Mouse (Mus musculus) neural tube, embryonic 12.5 days (tissue): ENCODE measurements at regions not wholly inside any gene's neighbourhood (a gene's known extent, or its start where the extent isn't known, plus 50 kb on each side); places are given as distances from the start of the nearest gene placed in this dataset.

Experiments used
- ATAC-seq: fragments of 200-750 bp; cut with Nextera tagmentation; 2 replicates; pipeline ENCODE4 v1.8.0; 2017; ENCODE audit warnings: low read depth, mild to moderate bottlenecking, moderate TSS enrichment, moderate library complexity; ENCODE audit not compliant: low FRiP score
- H3K27ac ChIP-seq: fragments of 300-500 bp; sonication (generic); 2 replicates; pipeline ENCODE4 v1.5.1; 2016
- H3K27me3 ChIP-seq: fragments of 300-500 bp; sonication (generic); replicated peaks from 2 replicates; pipeline ENCODE4 v1.6.1; 2016; ENCODE audit warnings: mild to moderate bottlenecking
- H3K36me3 ChIP-seq: fragments of 300-500 bp; sonication (generic); 2 replicates; pipeline ENCODE4 v1.6.1; 2016; ENCODE audit warnings: mild to moderate bottlenecking
- H3K4me1 ChIP-seq: fragments of 300-500 bp; sonication (generic); 2 replicates; pipeline ENCODE4 v1.6.1; 2016
- H3K4me2 ChIP-seq: fragments of 300-500 bp; sonication (generic); replicated peaks from 2 replicates; pipeline ENCODE4 v1.6.1; 2016; ENCODE audit warnings: mild to moderate bottlenecking
- H3K4me3 ChIP-seq: fragments of 300-500 bp; sonication (generic); 2 replicates; pipeline ENCODE4 v1.5.1; 2016
- H3K9ac ChIP-seq: fragments of 300-500 bp; sonication (generic); 2 replicates; pipeline ENCODE4 v1.6.1; 2016; ENCODE audit warnings: mild to moderate bottlenecking
- H3K9me3 ChIP-seq: fragments of 300-500 bp; sonication (generic); 2 replicates; pipeline ENCODE4 v1.6.1; 2016; ENCODE audit warnings: mild to moderate bottlenecking
- WGBS: fragments of 180-500 bp; shearing (Covaris S2); methylation state at CpG from one replicate; pipeline ENCODE4 v1.1.7; 2016; 5-methylcytosine and 5-hydroxymethylcytosine counted together

GRCm38 (mm10) chr13:28604016-28604415 is 346.7 kb downstream of the Gm11361 start:
- 0 out of 2 replicates have a peak, but pooled peaks cover 5% of the 10 kb centered on the region for H3K4me1 ChIP-seq
- WGBS = 72% methylated on average over 6 of the region's 6 CpGs
- ATAC-seq = no peak
- H3K27me3 ChIP-seq = no peaks in the 10 kb centered on the region
- no peak overlapping the region for H3K4me3 ChIP-seq
- no peak overlapping the region for H3K27ac ChIP-seq
- no peak overlapping the region for H3K4me2 ChIP-seq
- H3K9ac ChIP-seq = no peak overlapping the region
- no peaks in the 10 kb centered on the region for H3K36me3 ChIP-seq
- no peaks in the 10 kb centered on the region for H3K9me3 ChIP-seq

- 0 out of 2 replicates have a peak, but pooled peaks cover 5% of the 10 kb centered on the region for H3K4me1 ChIP-seq
- WGBS = 77% methylated on average over 5 of the region's 5 CpGs
- H3K27ac ChIP-seq = no peak overlapping the region
- no peak overlapping the region for H3K9ac ChIP-seq
- H3K36me3 ChIP-seq = no peaks in the 10 kb centered on the region
- H3K4me3 ChIP-seq = no peak overlapping the region
- no peak overlapping the region for H3K4me2 ChIP-seq
- no peaks in the 10 kb centered on the region for H3K27me3 ChIP-seq
- no peak for ATAC-seq
- H3K9me3 ChIP-seq = no peaks in the 10 kb centered on the region
Observed at GRCm38 (mm10) chr13:28600792-28601191, 343.5 kb downstream of the Gm11361 start.

- H3K36me3 ChIP-seq = peaks cover 12% of the 10 kb centered on the region
- H3K4me1 ChIP-seq = 0 out of 2 replicates have a peak, but pooled peaks cover 5% of the 10 kb centered on the region
- no peak overlapping the region for H3K4me3 ChIP-seq
- H3K9ac ChIP-seq = no peak overlapping the region
- no peak overlapping the region for H3K27ac ChIP-seq
- 78% methylated on average over 2 of the region's 2 CpGs for WGBS
- H3K9me3 ChIP-seq = no peaks in the 10 kb centered on the region
- no peaks in the 10 kb centered on the region for H3K27me3 ChIP-seq
- ATAC-seq = no peak
- H3K4me2 ChIP-seq = no peak overlapping the region
Observed at GRCm38 (mm10) chr13:28596367-28596766, 339.0 kb downstream of the Gm11361 start.

GRCm38 (mm10) chr13:28592176-28592575 is 334.8 kb downstream of the Gm11361 start:
- 100% methylated on average over 1 of the region's 1 CpGs for WGBS

GRCm38 (mm10) chr13:28587977-28588376 is 330.6 kb downstream of the Gm11361 start:
- no peak overlapping the region for H3K4me2 ChIP-seq
- WGBS = 78% methylated on average over 5 of the region's 5 CpGs
- 0 out of 2 replicates have a peak, but pooled peaks cover 6% of the 10 kb centered on the region for H3K4me1 ChIP-seq
- no peak for ATAC-seq
- no peaks in the 10 kb centered on the region for H3K27me3 ChIP-seq
- H3K27ac ChIP-seq = no peak overlapping the region
- H3K9ac ChIP-seq = no peak overlapping the region
- H3K36me3 ChIP-seq = no peaks in the 10 kb centered on the region
- H3K9me3 ChIP-seq = no peaks in the 10 kb centered on the region
- H3K4me3 ChIP-seq = no peak overlapping the region

More at GRCm38 (mm10) chr13:28592176-28592575, 334.8 kb downstream of the Gm11361 start:
- no peaks in the 10 kb centered on the region for H3K27me3 ChIP-seq
- peaks cover 12% of the 10 kb centered on the region for H3K36me3 ChIP-seq
- H3K27ac ChIP-seq = no peak overlapping the region
- no peak overlapping the region for H3K4me3 ChIP-seq
- H3K4me2 ChIP-seq = no peak overlapping the region
- ATAC-seq = no peak
- no peaks in the 10 kb centered on the region for H3K9me3 ChIP-seq
- H3K4me1 ChIP-seq = no peaks in the 10 kb centered on the region
- no peak overlapping the region for H3K9ac ChIP-seq

GRCm38 (mm10) chr13:28586693-28587092 is 329.4 kb downstream of the Gm11361 start:
- Histone ChIP-seq H3K9ac (no peak overlapping the region), H3K36me3 (no peaks in the 10 kb centered on the region), H3K4me3 (no peak overlapping the region), H3K4me1 (0 out of 2 replicates have a peak, but pooled peaks cover 6% of the 10 kb centered on the region), H3K27ac (no peak overlapping the region), H3K4me2 (no peak overlapping the region), H3K27me3 (no peaks in the 10 kb centered on the region), H3K9me3 (no peaks in the 10 kb centered on the region)
- WGBS = 61% methylated on average over 7 of the region's 7 CpGs
- ATAC-seq = no peak

- Histone ChIP-seq H3K4me2 (no peak overlapping the region), H3K27ac (no peak overlapping the region), H3K27me3 (no peaks in the 10 kb centered on the region), H3K9me3 (no peaks in the 10 kb centered on the region), H3K4me1 (0 out of 2 replicates have a peak, but pooled peaks cover 6% of the 10 kb centered on the region), H3K36me3 (no peaks in the 10 kb centered on the region), H3K4me3 (no peak overlapping the region), H3K9ac (no peak overlapping the region)
- no peak for ATAC-seq
- WGBS = 61% methylated on average over 2 of the region's 2 CpGs
Observed at GRCm38 (mm10) chr13:28586140-28586539, 328.8 kb downstream of the Gm11361 start.

GRCm38 (mm10) chr13:28583617-28584016 is 326.3 kb downstream of the Gm11361 start:
- H3K4me2 ChIP-seq = no peak overlapping the region
- no peaks in the 10 kb centered on the region for H3K27me3 ChIP-seq
- H3K4me3 ChIP-seq = no peak overlapping the region
- WGBS = 83% methylated on average over 5 of the region's 5 CpGs
- H3K9me3 ChIP-seq = no peaks in the 10 kb centered on the region
- H3K9ac ChIP-seq = no peak overlapping the region
- 0 out of 2 replicates have a peak, but pooled peaks cover 6% of the 10 kb centered on the region for H3K4me1 ChIP-seq
- ATAC-seq = no peak
- H3K27ac ChIP-seq = no peak overlapping the region
- no peaks in the 10 kb centered on the region for H3K36me3 ChIP-seq

- no peak overlapping the region for H3K27ac ChIP-seq
- WGBS = 66% methylated on average over 9 of the region's 9 CpGs
Observed at GRCm38 (mm10) chr13:28575202-28575851, 318.0 kb downstream of the Gm11361 start.

GRCm38 (mm10) chr13:28573364-28573763 is 316.0 kb downstream of the Gm11361 start:
- no peak for ATAC-seq
- Histone ChIP-seq H3K4me1 (no peaks in the 10 kb centered on the region), H3K9me3 (no peaks in the 10 kb centered on the region), H3K36me3 (no peaks in the 10 kb centered on the region), H3K4me3 (no peak overlapping the region), H3K27ac (no peak overlapping the region), H3K9ac (no peak overlapping the region), H3K27me3 (no peaks in the 10 kb centered on the region), H3K4me2 (no peak overlapping the region)
- 96% methylated on average over 1 of the region's 1 CpGs for WGBS

More at GRCm38 (mm10) chr13:28575202-28575851, 318.0 kb downstream of the Gm11361 start:
- no peak overlapping the region for H3K4me3 ChIP-seq
- no peaks in the 10 kb centered on the region for H3K4me1 ChIP-seq
- no peak for ATAC-seq
- H3K4me2 ChIP-seq = no peak overlapping the region
- no peaks in the 10 kb centered on the region for H3K36me3 ChIP-seq
- H3K9me3 ChIP-seq = no peaks in the 10 kb centered on the region
- H3K27me3 ChIP-seq = no peaks in the 10 kb centered on the region
- no peak overlapping the region for H3K9ac ChIP-seq

- Histone ChIP-seq H3K4me3 (no peak overlapping the region), H3K4me2 (no peak overlapping the region), H3K4me1 (no peaks in the 10 kb centered on the region), H3K27ac (no peak overlapping the region), H3K27me3 (no peaks in the 10 kb centered on the region), H3K36me3 (no peaks in the 10 kb centered on the region), H3K9ac (no peak overlapping the region), H3K9me3 (no peaks in the 10 kb centered on the region)
- no peak for ATAC-seq
- WGBS = 88% methylated on average over 1 of the region's 1 CpGs
Observed at GRCm38 (mm10) chr13:28572448-28572847, 315.1 kb downstream of the Gm11361 start.

GRCm38 (mm10) chr13:28571716-28572115 is 314.4 kb downstream of the Gm11361 start:
- Histone ChIP-seq H3K4me2 (no peak overlapping the region), H3K4me1 (no peaks in the 10 kb centered on the region), H3K9me3 (no peaks in the 10 kb centered on the region), H3K36me3 (no peaks in the 10 kb centered on the region), H3K4me3 (no peak overlapping the region), H3K27ac (no peak overlapping the region), H3K27me3 (no peaks in the 10 kb centered on the region), H3K9ac (no peak overlapping the region)
- ATAC-seq = no peak
- WGBS = 94% methylated on average over 5 of the region's 5 CpGs

GRCm38 (mm10) chr13:28563585-28563984 is 306.3 kb downstream of the Gm11361 start:
- no peak overlapping the region for H3K4me3 ChIP-seq
- no peak for ATAC-seq
- no peak overlapping the region for H3K27ac ChIP-seq
- no peaks in the 10 kb centered on the region for H3K4me1 ChIP-seq
- peaks cover 3% of the 10 kb centered on the region; the same call in 1 of the 2 replicates for H3K36me3 ChIP-seq
- H3K9me3 ChIP-seq = no peaks in the 10 kb centered on the region
- H3K4me2 ChIP-seq = no peak overlapping the region
- no peak overlapping the region for H3K9ac ChIP-seq
- no peaks in the 10 kb centered on the region for H3K27me3 ChIP-seq
- 93% methylated on average over 2 of the region's 2 CpGs for WGBS
